Mouse (Mus musculus) lung, postnatal 0 days (tissue): ENCODE measurements around the gene Sox1. TPM values are rescaled to one million over a fixed set of nuclear protein-coding genes. Genes with fewer than 3 reads are reported as not detected.

Experiments
- ATAC-seq: fragments of 200-750 bp; cut with Nextera tagmentation; 2 replicates; pipeline ENCODE4 v1.8.0; 2017; ENCODE audit warnings: moderate library complexity
- DNase-seq: peaks from one replicate; pipeline ENCODE4 v3.0.0-alpha.2; 2016; ENCODE audit warnings: low spot score
- H3K27ac ChIP-seq: fragments of 300-500 bp; sonication (generic); 2 replicates; pipeline ENCODE4 v1.5.1; 2014; ENCODE audit warnings: antibody characterized with exemption, mild to moderate bottlenecking, low read length, mixed read lengths
- H3K27me3 ChIP-seq: fragments of 300-500 bp; sonication (generic); replicated peaks from 2 replicates; pipeline ENCODE4 v1.6.1; 2014; ENCODE audit warnings: low read length, mixed read lengths; ENCODE audit not compliant: insufficient read depth
- H3K36me3 ChIP-seq: fragments of 300-500 bp; sonication (generic); 2 replicates; pipeline ENCODE4 v1.6.1; 2014; ENCODE audit warnings: low read length, mixed read lengths; ENCODE audit not compliant: insufficient read depth
- H3K4me1 ChIP-seq: fragments of 300-500 bp; sonication (generic); 2 replicates; pipeline ENCODE4 v1.6.1; 2014; ENCODE audit warnings: antibody characterized with exemption, low read depth, low read length, mixed read lengths; ENCODE audit not compliant: insufficient read depth
- H3K4me2 ChIP-seq: fragments of 300-500 bp; sonication (generic); replicated peaks from 2 replicates; pipeline ENCODE4 v1.6.1; 2014; ENCODE audit warnings: low read depth, mild to moderate bottlenecking, low read length, moderate library complexity, mixed read lengths
- H3K4me3 ChIP-seq: fragments of 300-500 bp; sonication (generic); 2 replicates; pipeline ENCODE4 v1.5.1; 2014; ENCODE audit warnings: low read depth, low read length
- H3K9ac ChIP-seq: fragments of 300-500 bp; sonication (generic); replicated peaks from 2 replicates; pipeline ENCODE4 v1.6.1; 2014; ENCODE audit warnings: low read depth, mild to moderate bottlenecking
- H3K9me3 ChIP-seq: fragments of 300-500 bp; sonication (generic); 2 replicates; pipeline ENCODE4 v1.6.1; 2016; ENCODE audit warnings: low read length, mixed read lengths
- CTCF ChIP-seq: IDR thresholded peaks from 2 replicates; pipeline ENCODE4 v1.5.1; 2016; ENCODE audit warnings: antibody characterized with exemption, mild to moderate bottlenecking
- EP300 ChIP-seq: IDR thresholded peaks from 2 replicates; pipeline ENCODE4 v1.6.1; 2016; ENCODE audit warnings: antibody characterized with exemption, mild to moderate bottlenecking, control low read depth
- WGBS: fragments of 180-500 bp; shearing (Covaris S2); extraction: QIAGEN DNeasy Blood & Tissue Kit; methylation state at CpG from one replicate; pipeline ENCODE4 v1.1.7; 2014; 5-methylcytosine and 5-hydroxymethylcytosine counted together
- polyA plus RNA-seq: library from polyadenylated mRNA; unstranded; fragments of >200 nt; fragmentation: Nextera tagmentation; extraction: Ambion mirVana; gene quantifications from 2 replicates; pipeline ENCODE4 v1.2.1, GENCODE M21; 2015

The Sox1 gene
- polyA plus RNA-seq, 1 experiment from 2014 or later = not detected

- no peak for ATAC-seq
- WGBS = 7% methylated on average over 5 of the region's 5 CpGs
- no peak overlapping the region for H3K9ac ChIP-seq
- TF ChIP-seq EP300 (no peak), CTCF (no peak)
- no peaks in the 10 kb centered on the region for H3K4me1 ChIP-seq
- no peak overlapping the region for H3K4me3 ChIP-seq
- H3K36me3 ChIP-seq = no peaks in the 10 kb centered on the region
- no peak for DNase-seq
- H3K27me3 ChIP-seq = peaks cover 84% of the 10 kb centered on the region
- H3K9me3 ChIP-seq = no peaks in the 10 kb centered on the region
- H3K27ac ChIP-seq = no peak overlapping the region
- H3K4me2 ChIP-seq = no peak overlapping the region
These were observed 4.5 kb downstream of the Sox1 start for GRCm38 (mm10) chr8:12399421-12400205.

GRCm38 (mm10) chr8:12400611-12401390, 5.7 kb downstream of the Sox1 start:
- TF ChIP-seq CTCF = no peak
- TF ChIP-seq EP300 = no peak
- Histone ChIP-seq H3K9ac (no peak overlapping the region), H3K27ac (no peak overlapping the region), H3K4me3 (no peak overlapping the region), H3K27me3 (peaks cover 83% of the 10 kb centered on the region), H3K36me3 (no peaks in the 10 kb centered on the region), H3K4me2 (no peak overlapping the region), H3K9me3 (no peaks in the 10 kb centered on the region), H3K4me1 (no peaks in the 10 kb centered on the region)
- DNase-seq (no peak), ATAC-seq (no peak)
- under 1% methylated on average over 29 of the region's 44 CpGs for WGBS

- no peaks in the 10 kb centered on the region for H3K9me3 ChIP-seq
- no peaks in the 10 kb centered on the region for H3K36me3 ChIP-seq
- H3K27ac ChIP-seq = no peak overlapping the region
- DNase-seq = no peak
- peaks cover 83% of the 10 kb centered on the region for H3K27me3 ChIP-seq
- no peak overlapping the region for H3K9ac ChIP-seq
- H3K4me1 ChIP-seq = no peaks in the 10 kb centered on the region
- H3K4me2 ChIP-seq = no peak overlapping the region
- H3K4me3 ChIP-seq = no peak overlapping the region
- ATAC-seq = no peak
- TF ChIP-seq CTCF (no peak), EP300 (no peak)
- WGBS = 5% methylated on average over 35 of the region's 35 CpGs
These were observed 6.5 kb downstream of the Sox1 start for GRCm38 (mm10) chr8:12401391-12402270.

GRCm38 (mm10) chr8:12402709-12403108, 7.6 kb downstream of the Sox1 start:
- no peak for TF ChIP-seq CTCF
- no peak for TF ChIP-seq EP300
- no peak overlapping the region for H3K4me3 ChIP-seq
- H3K27me3 ChIP-seq = peaks cover 79% of the 10 kb centered on the region
- H3K4me1 ChIP-seq = no peaks in the 10 kb centered on the region
- ATAC-seq (no peak), DNase-seq (no peak)
- no peaks in the 10 kb centered on the region for H3K9me3 ChIP-seq
- H3K9ac ChIP-seq = no peak overlapping the region
- H3K27ac ChIP-seq = no peak overlapping the region
- H3K36me3 ChIP-seq = no peaks in the 10 kb centered on the region
- WGBS = 2% methylated on average over 9 of the region's 9 CpGs
- H3K4me2 ChIP-seq = no peak overlapping the region

- H3K27me3 ChIP-seq = peaks cover 62% of the 10 kb centered on the region
- H3K9ac ChIP-seq = no peak overlapping the region
These were observed 12.9 kb downstream of the Sox1 start for GRCm38 (mm10) chr8:12408020-12408419.

DNA sequence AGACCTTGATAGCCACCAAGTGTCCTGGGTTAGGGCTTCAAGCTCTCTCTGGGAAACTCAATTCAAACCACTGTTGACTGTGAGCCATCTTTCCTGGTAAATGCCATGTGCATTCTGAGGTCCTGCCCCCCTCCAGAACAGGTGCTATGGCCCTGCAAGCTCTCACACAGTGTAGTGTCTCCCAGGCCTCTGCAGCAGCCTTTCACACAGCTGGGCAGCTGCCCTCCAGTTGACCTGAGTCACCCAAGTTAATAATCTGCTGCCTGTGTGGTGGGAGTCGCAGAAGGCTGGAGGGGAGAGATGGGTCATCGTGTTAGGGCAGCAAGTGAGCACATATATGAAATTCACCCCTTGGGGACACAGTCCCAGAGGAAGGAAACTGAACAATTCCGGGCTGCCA, 14.9 kb downstream of the Sox1 start:
- H3K4me1 ChIP-seq = no peaks in the 10 kb centered on the region
- H3K4me3 ChIP-seq = no peak overlapping the region
- peaks cover 45% of the 10 kb centered on the region for H3K27me3 ChIP-seq
- no peak for DNase-seq
- no peaks in the 10 kb centered on the region for H3K36me3 ChIP-seq
- ATAC-seq = no peak
- H3K9me3 ChIP-seq = no peaks in the 10 kb centered on the region
- TF ChIP-seq EP300 (no peak), CTCF (no peak)
- no peak overlapping the region for H3K9ac ChIP-seq
- no peak overlapping the region for H3K4me2 ChIP-seq
- 41% methylated on average over 3 of the region's 3 CpGs for WGBS
- H3K27ac ChIP-seq = no peak overlapping the region

More at GRCm38 (mm10) chr8:12408020-12408419, 12.9 kb downstream of the Sox1 start:
- no peak for DNase-seq
- Histone ChIP-seq H3K4me1 (no peaks in the 10 kb centered on the region), H3K4me3 (no peak overlapping the region), H3K36me3 (no peaks in the 10 kb centered on the region), H3K27ac (no peak overlapping the region), H3K9me3 (no peaks in the 10 kb centered on the region), H3K4me2 (no peak overlapping the region)
- TF ChIP-seq CTCF (no peak), EP300 (no peak)
- no peak for ATAC-seq
- WGBS = 23% methylated on average over 10 of the region's 10 CpGs
